Mouse (Mus musculus): ENCODE results near the gene Pfdn2.

- TF ChIP-seq CTCF (IDR thresholded peaks at IDR 0.05; ENCODE audit: borderline replicate concordance, insufficient read depth, low read depth, low read length) (no peak), POLR2A (IDR thresholded peaks at IDR 0.05; ENCODE audit: borderline replicate concordance, insufficient read depth, low read length) (no peak)
Measured at GRCm38 (mm10) chr1:171321415-171321814, 24.1 kb upstream of the Pfdn2 start.

Data from cerebellum, adult 2 months (tissue).